Mouse (Mus musculus) limb, embryonic 14.5 days (tissue): Measurements from ENCODE around the gene Gm14391. TPM values are rescaled to one million over a fixed set of nuclear protein-coding genes. Genes with fewer than 3 reads are reported as not detected.

Experiments
- polyA plus RNA-seq, 2 experiments: library from polyadenylated mRNA; depleted of rRNA in 1 of 2; stranded (reverse) in 1 of 2; unstranded in 1 of 2; fragments of >200 nt; fragmentation: Nextera tagmentation in 1 of 2; extraction: Ambion mirVana in 1 of 2; gene quantifications; 2 replicates each; pipeline versions ENCODE4 v1.2.1 to v1.2.3; 2012 to 2014

The Gm14391 gene
- polyA plus RNA-seq, 2 experiments = 10.1 to 15.1 TPM

Other genes with a start within 250 kb of the Gm14391 start
- gene Gm14444, start 196.7 kb downstream of the Gm14391 start, polyA plus RNA-seq (2012; rRNA removed) = 0.11 TPM in 1 of 2 replicates, not detected in the other
- not detected in 2 replicates for gene Gm14444, start 196.7 kb downstream of the Gm14391 start, polyA plus RNA-seq (2014; fragmentation: Nextera tagmentation; extraction: Ambion mirVana)
- 0.13 TPM in 1 of 2 replicates, not detected in the other for gene Gm14393, start 139.1 kb downstream of the Gm14391 start, polyA plus RNA-seq (2012; rRNA removed)
- 0.77 and 1.1 TPM in 2 replicates for gene Gm14393, start 139.1 kb downstream of the Gm14391 start, polyA plus RNA-seq (2014; fragmentation: Nextera tagmentation; extraction: Ambion mirVana)
- 6.5 and 7.5 TPM in 2 replicates for gene Gm14399, start 64.9 kb downstream of the Gm14391 start, polyA plus RNA-seq (2012; rRNA removed)
- 4.8 and 6.9 TPM in 2 replicates for gene Gm14399, start 64.9 kb downstream of the Gm14391 start, polyA plus RNA-seq (2014; fragmentation: Nextera tagmentation; extraction: Ambion mirVana)
- gene Gm14443, start 31.0 kb downstream of the Gm14391 start, polyA plus RNA-seq (2012; rRNA removed) = 0.81 and 1.7 TPM in 2 replicates
- gene Gm14443, start 31.0 kb downstream of the Gm14391 start, polyA plus RNA-seq (2014; fragmentation: Nextera tagmentation; extraction: Ambion mirVana) = 0.90 and 1.1 TPM in 2 replicates
- not detected in 2 replicates for gene Gm14440, start 68.2 kb upstream of the Gm14391 start, polyA plus RNA-seq (2012; rRNA removed)
- 2.4 TPM in 1 of 2 replicates, not detected in the other for gene Gm14440, start 68.2 kb upstream of the Gm14391 start, polyA plus RNA-seq (2014; fragmentation: Nextera tagmentation; extraction: Ambion mirVana)
- gene Gm4631, start 131.3 kb upstream of the Gm14391 start, polyA plus RNA-seq (2012; rRNA removed) = 8.3 and 14.7 TPM in 2 replicates
- 19.6 and 21.4 TPM in 2 replicates for gene Gm4631, start 131.3 kb upstream of the Gm14391 start, polyA plus RNA-seq (2014; fragmentation: Nextera tagmentation; extraction: Ambion mirVana)
- 3.8 and 4.3 TPM in 2 replicates for gene Zfp968, start 165.5 kb upstream of the Gm14391 start, polyA plus RNA-seq (2012; rRNA removed)
- gene Zfp968, start 165.5 kb upstream of the Gm14391 start, polyA plus RNA-seq (2014; fragmentation: Nextera tagmentation; extraction: Ambion mirVana) = 5.9 and 6.5 TPM in 2 replicates
- gene Gm4724, start 228.9 kb upstream of the Gm14391 start, polyA plus RNA-seq (2012; rRNA removed) = 11.3 and 14.9 TPM in 2 replicates
- 15.7 and 23.5 TPM in 2 replicates for gene Gm4724, start 228.9 kb upstream of the Gm14391 start, polyA plus RNA-seq (2014; fragmentation: Nextera tagmentation; extraction: Ambion mirVana)